Mouse (Mus musculus) 3134 (cell line): Measurements from ENCODE around the gene Mypop.

Experiments
- DNase-seq: peaks from one replicate; pipeline ENCODE4 v3.0.0-alpha.2; 2011; ENCODE audit warnings: low spot score; ENCODE audit not compliant: insufficient read length; ENCODE audit errors: extremely low read depth

Mypop gene

DNA sequence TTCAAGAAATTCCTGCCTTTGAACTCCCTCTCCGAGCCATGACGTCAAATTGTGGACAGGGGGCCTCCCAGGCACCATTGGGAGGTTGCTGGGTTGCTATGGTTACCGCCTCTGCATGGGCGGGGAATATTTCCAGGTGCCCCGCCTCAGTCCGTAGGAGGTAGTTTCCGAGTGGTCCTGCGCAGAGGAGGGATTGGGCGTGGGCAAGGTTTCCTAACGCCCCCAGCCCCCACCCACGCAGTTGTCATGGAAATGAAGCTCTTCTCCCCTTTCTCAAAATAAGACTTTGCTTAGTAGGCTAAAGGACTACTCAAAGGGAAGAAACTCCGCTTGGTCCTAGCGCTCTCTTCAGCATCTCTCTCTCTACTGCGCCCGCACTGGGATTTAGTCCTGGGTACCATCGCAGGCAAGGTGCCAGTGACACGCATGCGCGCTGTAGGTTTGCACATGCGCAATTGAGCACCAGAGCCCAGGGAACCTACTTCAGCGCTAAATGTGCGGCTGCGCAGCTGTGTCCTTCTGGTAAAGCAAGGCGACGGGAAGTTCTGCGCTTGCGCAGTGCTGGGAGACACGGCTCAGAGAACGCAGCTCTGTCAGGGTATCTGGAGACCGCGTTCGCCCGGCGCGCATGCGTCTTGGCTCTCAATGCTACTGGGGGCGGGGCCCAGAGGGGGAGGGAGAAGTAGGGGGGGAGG is at the start of gene Mypop:
Gene Mypop, plus strand, starts transcription at position 645 of the 695 bp plus-strand sequence.
- DNase-seq: peak; percentile 94

DNA sequence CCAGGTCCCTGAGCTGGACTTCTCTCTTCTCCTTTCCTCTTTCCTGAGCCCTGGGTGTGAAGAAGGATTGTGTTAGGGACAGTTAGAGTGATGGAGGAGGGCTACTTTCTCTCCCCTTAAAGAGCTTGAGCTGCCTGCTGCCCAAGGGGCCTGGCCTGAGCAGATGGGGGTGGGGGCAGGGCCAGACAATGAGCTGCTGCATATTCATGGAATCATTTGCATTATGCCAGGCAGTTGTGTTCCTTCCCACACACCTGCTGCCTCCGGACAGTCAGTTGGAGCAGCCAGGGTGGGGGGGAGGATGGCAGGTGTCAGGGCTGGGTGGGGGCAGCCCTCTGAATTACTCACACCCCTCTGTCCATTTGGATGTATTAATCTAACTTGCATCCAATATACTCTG is 48.7 kb upstream of the Mypop start:
- no peak for DNase-seq

- DNase-seq: no peak
Observed at GRCm38 (mm10) chr7:18942815-18943214, 48.2 kb upstream of the Mypop start.

DNA sequence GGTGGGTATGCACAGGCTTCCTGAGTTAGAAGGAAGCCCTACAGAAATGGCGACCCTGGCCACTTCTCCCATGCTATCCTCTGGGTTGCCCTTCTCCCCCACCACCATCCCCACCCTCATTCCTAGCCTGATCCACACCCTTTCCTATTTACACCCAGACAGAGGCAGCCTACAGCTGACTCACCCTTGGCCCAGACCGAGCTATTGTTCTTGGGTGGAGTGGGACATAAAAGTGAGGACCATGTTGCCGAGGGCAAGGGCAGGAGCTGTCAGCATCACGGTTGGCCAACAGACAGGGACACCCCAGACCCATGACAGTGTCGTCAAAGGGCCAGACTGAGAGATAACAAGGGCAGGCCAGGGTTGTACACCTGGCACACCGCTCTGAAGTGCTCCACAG is 42.9 kb upstream of the Mypop start:
- DNase-seq: no peak

DNA sequence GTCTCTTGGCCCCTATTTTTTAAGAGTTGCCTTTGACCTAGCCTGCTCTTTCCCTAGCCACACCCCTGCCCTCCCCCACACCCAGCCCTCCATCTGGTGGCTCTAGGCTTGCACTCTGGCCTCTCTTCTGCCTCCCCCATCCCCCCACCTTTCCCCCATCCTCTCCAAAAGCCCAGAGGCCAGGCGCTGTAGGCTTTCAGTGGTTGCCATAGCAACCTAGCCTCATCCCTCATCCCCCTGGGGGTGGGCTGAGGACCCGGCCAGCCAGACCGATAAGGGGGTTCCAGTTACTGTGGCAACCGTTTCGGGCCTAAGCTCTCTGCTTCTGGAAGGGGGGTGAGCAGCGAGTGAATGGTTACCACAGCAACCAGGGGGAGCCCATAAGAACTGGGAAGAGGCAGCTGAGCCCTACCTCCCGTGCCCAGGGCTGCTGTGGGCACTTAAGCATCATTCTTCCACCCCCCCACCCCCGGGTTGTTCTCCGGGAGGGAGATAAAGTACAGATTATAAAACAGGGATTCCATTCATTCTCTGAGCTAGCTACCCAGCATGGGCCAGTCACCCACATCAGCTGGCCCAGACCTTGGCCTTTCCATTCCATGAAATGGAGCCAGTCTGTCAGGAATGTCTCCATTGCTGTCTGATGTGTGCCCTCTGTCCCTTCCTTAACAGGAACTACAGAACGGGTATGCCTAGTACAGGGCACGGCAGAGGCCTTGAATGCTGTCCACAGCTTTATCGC is 41.1 kb upstream of the Mypop start:
- DNase-seq: no peak

DNA sequence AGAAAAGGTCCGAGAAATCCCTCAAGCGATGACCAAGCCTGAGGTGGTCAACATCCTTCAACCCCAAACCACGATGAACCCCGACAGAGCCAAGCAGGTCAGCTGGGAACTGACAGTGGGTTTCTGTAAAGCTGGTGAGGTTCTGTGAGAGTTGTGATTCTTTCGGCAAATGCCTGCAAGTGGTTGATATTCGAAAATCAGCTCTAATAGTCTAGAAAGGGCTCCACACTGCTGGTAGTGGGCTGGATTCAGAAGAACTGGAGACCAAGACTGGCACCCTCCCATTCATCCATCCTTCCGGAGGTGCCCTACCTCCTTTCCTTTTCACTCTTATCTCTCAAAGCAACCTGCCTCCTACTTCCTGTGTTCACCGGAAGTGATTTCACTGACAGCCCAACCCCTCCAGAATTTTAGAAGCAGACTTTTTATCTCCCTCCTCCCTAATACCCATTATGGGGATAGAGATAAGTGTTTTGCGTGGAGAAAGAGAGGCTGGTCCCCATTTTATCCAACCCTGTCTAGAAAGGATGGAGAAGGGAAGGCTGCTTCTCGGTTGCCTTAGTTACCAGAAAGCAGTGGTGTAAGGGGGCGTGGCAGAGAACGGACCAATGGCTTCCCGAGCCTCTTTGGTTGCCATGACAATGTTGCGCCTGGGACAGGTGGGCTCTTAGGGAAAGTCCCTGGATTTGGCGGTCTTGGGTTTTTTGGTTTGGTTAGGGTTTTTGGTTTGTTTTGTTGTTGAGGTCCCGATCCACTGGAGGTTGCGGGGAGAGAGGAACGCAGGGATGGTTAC is 40.3 kb upstream of the Mypop start:
- no peak for DNase-seq

- no peak for DNase-seq
Observed at GRCm38 (mm10) chr7:18951397-18951796, 39.6 kb upstream of the Mypop start.

DNA sequence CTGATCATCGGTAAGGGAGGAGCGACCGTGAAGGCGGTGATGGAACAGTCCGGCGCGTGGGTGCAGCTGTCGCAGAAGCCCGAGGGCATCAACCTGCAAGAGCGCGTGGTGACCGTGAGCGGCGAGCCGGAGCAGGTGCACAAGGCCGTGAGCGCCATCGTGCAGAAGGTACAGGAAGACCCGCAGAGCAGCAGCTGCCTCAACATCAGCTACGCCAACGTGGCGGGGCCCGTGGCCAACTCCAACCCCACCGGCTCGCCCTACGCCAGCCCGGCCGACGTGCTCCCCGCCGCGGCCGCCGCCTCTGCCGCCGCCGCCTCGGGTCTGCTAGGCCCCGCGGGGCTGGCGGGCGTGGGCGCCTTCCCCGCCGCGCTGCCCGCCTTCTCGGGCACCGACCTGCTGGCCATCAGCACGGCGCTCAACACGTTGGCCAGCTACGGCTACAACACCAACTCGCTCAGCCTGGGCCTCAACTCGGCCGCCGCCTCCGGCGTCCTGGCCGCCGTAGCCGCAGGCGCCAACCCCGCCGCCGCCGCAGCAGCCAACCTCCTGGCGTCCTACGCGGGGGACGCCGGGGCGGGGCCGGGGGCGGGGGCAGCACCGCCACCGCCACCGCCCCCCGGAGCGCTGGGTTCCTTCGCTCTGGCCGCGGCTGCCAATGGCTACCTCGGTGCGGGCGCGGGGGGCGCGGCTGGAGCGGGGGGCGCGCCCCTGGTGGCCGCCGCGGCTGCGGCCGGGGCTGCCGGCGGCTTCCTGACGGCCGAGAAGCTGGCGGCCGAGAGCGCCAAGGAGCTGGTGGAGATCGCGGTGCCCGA is 33.3 kb upstream of the Mypop start:
- peak; percentile 85 for DNase-seq

- DNase-seq: peak; percentile 75
Observed at GRCm38 (mm10) chr7:18958384-18958766, 32.7 kb upstream of the Mypop start.

GRCm38 (mm10) chr7:18959446-18959845 is 31.6 kb upstream of the Mypop start:
- no peak for DNase-seq

DNA sequence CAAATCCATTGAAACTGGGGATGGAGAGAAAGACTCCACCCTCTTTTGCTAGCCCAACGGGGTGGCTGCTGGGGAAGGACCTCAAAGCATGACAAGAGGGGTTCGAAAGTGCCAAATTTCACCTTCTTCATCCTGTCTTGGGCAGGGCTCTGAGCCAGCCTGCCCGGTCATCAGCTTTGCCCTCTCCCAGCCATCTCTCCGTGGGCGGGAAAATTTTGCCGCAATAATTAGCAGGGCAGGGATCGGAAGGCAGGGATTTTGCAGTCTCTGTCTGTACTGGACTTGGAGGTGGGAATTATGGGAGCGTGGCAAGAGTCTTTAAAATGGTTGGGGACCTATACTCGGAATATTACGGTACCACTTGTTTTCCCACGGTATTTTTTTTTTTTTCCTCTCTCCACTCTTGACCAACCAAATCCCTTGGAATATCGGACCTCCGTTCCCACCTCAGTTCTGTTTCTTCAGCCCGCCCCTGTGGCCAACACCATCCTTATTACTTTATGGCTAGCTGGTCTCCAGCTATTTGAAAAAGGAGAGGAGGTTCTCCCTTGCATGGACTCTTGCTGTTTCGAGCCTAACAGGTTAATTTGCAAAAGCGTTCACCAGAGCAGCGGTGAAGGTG is 28.8 kb upstream of the Mypop start:
- no peak for DNase-seq

DNA sequence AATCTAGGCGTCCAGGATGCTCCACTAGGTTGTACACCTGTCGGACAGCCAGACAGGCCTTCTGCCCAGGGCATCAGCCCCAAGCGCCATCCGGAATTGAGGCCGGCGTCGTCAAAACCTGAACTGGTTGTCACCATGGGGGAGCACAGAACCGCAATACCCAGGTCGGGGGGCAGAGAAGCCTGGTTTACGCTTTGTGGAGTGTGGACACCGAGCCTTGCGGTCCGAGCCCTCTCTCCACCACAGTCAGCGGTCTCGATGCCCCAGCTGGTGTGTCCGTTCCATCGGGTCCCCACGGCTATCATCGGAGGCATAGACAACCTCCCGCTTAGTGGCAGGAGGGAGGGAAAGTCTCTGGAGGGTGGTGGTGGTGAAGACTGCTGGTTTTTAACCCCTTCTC is 28.2 kb upstream of the Mypop start:
- DNase-seq: no peak

DNA sequence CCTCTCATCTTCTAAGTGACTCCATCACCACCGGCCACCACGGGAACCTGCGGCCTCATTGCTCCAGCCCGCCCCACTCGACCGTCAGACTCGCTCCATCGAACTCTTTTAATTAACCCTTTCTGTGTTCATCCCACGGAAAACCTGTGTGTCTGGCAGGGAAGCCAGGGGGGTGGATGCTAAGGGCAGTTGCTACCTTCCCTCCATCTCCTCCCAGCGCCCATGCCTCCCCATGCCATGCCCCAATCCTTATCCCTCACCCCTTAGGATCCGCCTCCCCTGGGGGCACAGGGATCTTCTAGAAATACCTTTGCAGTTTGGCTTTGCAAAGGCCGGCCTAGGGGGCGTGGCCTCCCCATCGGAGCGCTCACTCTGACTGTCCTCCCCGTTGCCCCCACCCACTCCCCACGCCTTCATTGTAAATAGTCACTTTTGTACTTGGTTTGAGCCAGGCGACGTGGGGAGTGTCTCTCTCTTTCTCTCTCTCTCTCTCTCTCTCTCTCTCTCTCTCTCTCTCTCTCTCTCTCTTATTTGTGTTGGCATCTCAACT is 27.7 kb upstream of the Mypop start:
- no peak for DNase-seq

DNA sequence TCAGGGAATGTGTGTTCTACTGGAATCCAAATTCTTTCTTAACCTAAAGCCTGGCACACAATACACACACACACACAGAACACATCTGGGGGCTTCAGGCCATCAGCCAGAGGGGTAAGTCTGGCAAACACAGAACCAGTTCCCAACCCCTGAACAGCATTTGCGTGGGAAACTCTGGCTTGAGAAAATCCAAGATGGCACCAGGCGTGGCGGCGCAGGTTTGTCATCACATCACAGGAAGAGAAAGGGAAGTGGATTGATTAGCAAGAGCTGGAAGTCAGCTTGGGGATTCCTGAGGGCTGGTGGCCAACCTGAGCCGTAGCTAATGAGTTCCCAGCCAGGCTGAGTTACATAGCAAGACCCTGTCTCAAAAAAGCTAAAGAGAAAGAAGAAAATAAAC is 25.7 kb upstream of the Mypop start:
- no peak for DNase-seq

DNA sequence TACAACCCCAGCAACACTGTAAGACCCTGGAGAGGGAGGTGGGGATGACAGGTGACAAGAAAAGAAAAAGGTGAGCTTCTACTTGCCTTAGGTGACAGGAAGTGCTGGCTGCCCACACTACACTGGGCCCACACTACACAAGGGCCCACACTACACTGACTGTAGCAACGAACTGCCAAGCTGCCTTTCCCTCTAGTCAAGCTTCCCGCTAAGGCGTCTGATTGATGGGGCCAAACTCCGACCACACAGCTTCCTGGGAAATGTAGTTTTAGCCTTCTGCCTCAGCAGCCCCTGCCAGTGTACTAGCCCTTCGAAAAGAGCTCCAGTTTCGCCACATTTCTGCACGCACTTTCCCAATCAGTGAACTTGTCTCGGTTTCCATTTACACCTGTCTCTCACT is 23.4 kb upstream of the Mypop start:
- no peak for DNase-seq

- no peak for DNase-seq
Observed at GRCm38 (mm10) chr7:18970956-18971355, 20.1 kb upstream of the Mypop start.

GRCm38 (mm10) chr7:18978381-18978780 is 12.7 kb upstream of the Mypop start:
- DNase-seq: no peak

GRCm38 (mm10) chr7:18986503-18986902 is 4.5 kb upstream of the Mypop start:
- DNase-seq: no peak

DNA sequence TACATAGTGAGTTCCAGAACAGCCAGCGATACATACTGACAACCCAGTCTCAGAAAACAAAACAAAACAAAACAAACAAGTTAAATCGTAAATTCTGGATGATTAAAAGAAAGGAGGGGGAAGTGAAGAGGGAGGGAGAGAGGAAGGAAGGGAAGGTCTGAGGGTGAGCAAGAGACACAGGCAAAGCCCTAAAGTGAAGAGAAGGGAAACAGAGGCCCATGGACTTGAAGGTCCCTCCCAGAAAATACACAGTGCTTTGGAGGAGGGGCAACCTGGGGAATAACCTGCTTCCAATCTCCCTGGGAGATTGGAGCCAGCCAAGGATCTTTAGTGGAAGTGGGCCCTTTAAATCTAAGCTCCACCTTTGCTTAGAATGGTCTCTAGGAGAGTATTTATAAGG is 3.9 kb upstream of the Mypop start, which contains the start of gene Nanos2:
Gene Nanos2, plus strand, starts transcription at position 301 of the 400 bp plus-strand sequence.
- no peak for DNase-seq

DNA sequence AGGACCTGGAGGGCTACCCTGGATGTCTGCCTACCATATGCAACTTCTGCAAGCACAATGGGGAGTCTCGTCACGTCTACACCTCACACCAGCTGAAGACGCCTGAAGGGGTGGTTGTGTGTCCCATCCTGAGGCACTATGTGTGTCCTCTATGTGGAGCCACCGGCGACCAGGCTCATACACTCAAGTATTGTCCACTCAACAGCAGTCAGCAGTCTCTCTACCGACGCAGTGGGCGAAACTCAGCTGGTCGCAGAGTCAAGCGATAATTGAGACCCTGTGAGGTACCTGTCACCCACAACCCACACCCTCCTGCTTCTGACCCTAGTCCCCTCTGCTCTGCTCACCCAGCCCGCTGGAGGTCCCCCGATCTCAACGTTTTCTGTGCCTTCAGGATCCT is 3.3 kb upstream of the Mypop start:
- no peak for DNase-seq
